Mouse (Mus musculus): ENCODE measurements around the gene Lsm4. TPM values are rescaled to one million over a fixed set of nuclear protein-coding genes. Genes with fewer than 3 reads are reported as not detected.
A peak's percentile ranks its signal among the peaks of the same experiment; 100 is the strongest.

The Lsm4 gene
- polyA plus RNA-seq, 1 experiment from 2014 or later = 214 TPM

GRCm38 (mm10) chr8:70684291-70684690 lies 11.2 kb downstream of the Lsm4 start:
- Histone ChIP-seq H3K9me3 (no peaks in the 10 kb centered on the region), H3K4me3 (no peak overlapping the region), H3K27ac (replicated peaks) (0 out of 2 replicates have a peak overlapping the region, but pooled peaks have one; percentile 5), H3K4me1 (replicated peaks) (peaks cover 13% of the 10 kb centered on the region), H3K9ac (peak overlapping the region; percentile 50), H3K27me3 (no peaks in the 10 kb centered on the region), H3K4me2 (no peak overlapping the region), H3K36me3 (peaks cover 6% of the 10 kb centered on the region; the same call in 1 of the 2 replicates)
- 0 out of 2 replicates have a peak, but pooled peaks have one; percentile 23 for ATAC-seq (ENCODE audit: low read depth)
- WGBS = 35% methylated on average over 7 of the region's 7 CpGs

- no peak overlapping the region for H3K9ac ChIP-seq
- no peak overlapping the region for H3K27ac ChIP-seq (replicated peaks)
- peaks cover 28% of the 10 kb centered on the region for H3K4me1 ChIP-seq (replicated peaks)
- H3K4me2 ChIP-seq = no peak overlapping the region
- H3K27me3 ChIP-seq = no peaks in the 10 kb centered on the region
- no peaks in the 10 kb centered on the region for H3K9me3 ChIP-seq
- no peaks in the 10 kb centered on the region for H3K36me3 ChIP-seq
- 82% methylated on average over 8 of the region's 8 CpGs for WGBS
- H3K4me3 ChIP-seq = no peak overlapping the region
- ATAC-seq (ENCODE audit: low read depth) = no peak
These were observed 14.5 kb downstream of the Lsm4 start for GRCm38 (mm10) chr8:70687576-70687975.

GRCm38 (mm10) chr8:70688136-70688535 lies 15.1 kb downstream of the Lsm4 start:
- Histone ChIP-seq H3K27me3 (no peaks in the 10 kb centered on the region), H3K36me3 (no peaks in the 10 kb centered on the region), H3K27ac (replicated peaks) (no peak overlapping the region), H3K4me1 (replicated peaks) (peaks cover 29% of the 10 kb centered on the region), H3K4me2 (no peak overlapping the region), H3K9ac (no peak overlapping the region), H3K9me3 (no peaks in the 10 kb centered on the region), H3K4me3 (no peak overlapping the region)
- ATAC-seq (ENCODE audit: low read depth) = no peak
- WGBS = 90% methylated on average over 3 of the region's 3 CpGs

- no peaks in the 10 kb centered on the region for H3K27me3 ChIP-seq
- 68% methylated on average over 5 of the region's 5 CpGs for WGBS
- no peaks in the 10 kb centered on the region for H3K36me3 ChIP-seq
- ATAC-seq (ENCODE audit: low read depth) = no peak
- H3K9ac ChIP-seq = no peak overlapping the region
- 0 out of 2 replicates have a peak overlapping the region, but pooled peaks have one; percentile 38 for H3K27ac ChIP-seq (replicated peaks)
- H3K4me1 ChIP-seq (replicated peaks) = peaks cover 23% of the 10 kb centered on the region
- H3K9me3 ChIP-seq = no peaks in the 10 kb centered on the region
- no peak overlapping the region for H3K4me3 ChIP-seq
- H3K4me2 ChIP-seq = no peak overlapping the region
These were observed 16.9 kb downstream of the Lsm4 start for GRCm38 (mm10) chr8:70689892-70690390.

- Histone ChIP-seq H3K27me3 (no peaks in the 10 kb centered on the region), H3K4me3 (peak overlapping the region; percentile 35), H3K9ac (peak overlapping the region; percentile 58), H3K4me1 (replicated peaks) (peaks cover 36% of the 10 kb centered on the region), H3K36me3 (no peaks in the 10 kb centered on the region), H3K4me2 (peak overlapping the region; percentile 57), H3K27ac (replicated peaks) (peak overlapping the region; percentile 74), H3K9me3 (no peaks in the 10 kb centered on the region)
- ATAC-seq (ENCODE audit: low read depth) = 0 out of 2 replicates have a peak, but pooled peaks have one; percentile 0
- 55% methylated on average over 4 of the region's 4 CpGs for WGBS
These were observed 18.2 kb downstream of the Lsm4 start for GRCm38 (mm10) chr8:70691230-70691629.

- 2% methylated on average over 20 of the region's 20 CpGs for WGBS
- Histone ChIP-seq H3K4me1 (replicated peaks) (peaks cover 42% of the 10 kb centered on the region), H3K4me2 (peak overlapping the region; percentile 57), H3K9me3 (no peaks in the 10 kb centered on the region), H3K27ac (replicated peaks) (peak overlapping the region; percentile 74), H3K4me3 (peak overlapping the region; percentile 35), H3K36me3 (no peaks in the 10 kb centered on the region), H3K9ac (peak overlapping the region; percentile 58), H3K27me3 (no peaks in the 10 kb centered on the region)
- ATAC-seq (ENCODE audit: low read depth) = peak; percentile 47; the same call in 1 of the 2 replicates
These were observed 18.7 kb downstream of the Lsm4 start for GRCm38 (mm10) chr8:70691727-70692231.

- no peaks in the 10 kb centered on the region for H3K36me3 ChIP-seq
- no peaks in the 10 kb centered on the region for H3K9me3 ChIP-seq
- no peak for ATAC-seq (ENCODE audit: low read depth)
- H3K4me1 ChIP-seq (replicated peaks) = peaks cover 57% of the 10 kb centered on the region
- H3K27me3 ChIP-seq = no peaks in the 10 kb centered on the region
- no peak overlapping the region for H3K4me2 ChIP-seq
- 83% methylated on average over 5 of the region's 5 CpGs for WGBS
- no peak overlapping the region for H3K27ac ChIP-seq (replicated peaks)
- H3K4me3 ChIP-seq = no peak overlapping the region
- no peak overlapping the region for H3K9ac ChIP-seq
These were observed 20.6 kb downstream of the Lsm4 start for GRCm38 (mm10) chr8:70693636-70694035.

- H3K36me3 ChIP-seq = no peaks in the 10 kb centered on the region
- H3K4me3 ChIP-seq = no peak overlapping the region
- H3K9ac ChIP-seq = no peak overlapping the region
- H3K27ac ChIP-seq (replicated peaks) = peak overlapping the region; percentile 99
- H3K27me3 ChIP-seq = no peaks in the 10 kb centered on the region
- WGBS = 27% methylated on average over 32 of the region's 32 CpGs
- no peak for ATAC-seq (ENCODE audit: low read depth)
- H3K9me3 ChIP-seq = no peaks in the 10 kb centered on the region
- peaks cover 51% of the 10 kb centered on the region for H3K4me1 ChIP-seq (replicated peaks)
- H3K4me2 ChIP-seq = peak overlapping the region; percentile 16; the same call in 1 of the 2 replicates
These were observed 22.4 kb downstream of the Lsm4 start for GRCm38 (mm10) chr8:70695318-70696018.

GRCm38 (mm10) chr8:70696019-70696885 lies 23.2 kb downstream of the Lsm4 start:
- 4% methylated on average over 31 of the region's 31 CpGs for WGBS
- no peak for ATAC-seq (ENCODE audit: low read depth)
- Histone ChIP-seq H3K4me3 (peak overlapping the region; percentile 23), H3K9ac (peak overlapping the region; percentile 62), H3K4me1 (replicated peaks) (peaks cover 55% of the 10 kb centered on the region), H3K9me3 (no peaks in the 10 kb centered on the region), H3K27me3 (no peaks in the 10 kb centered on the region), H3K36me3 (no peaks in the 10 kb centered on the region), H3K4me2 (peak overlapping the region; percentile 60), H3K27ac (replicated peaks) (peak overlapping the region; percentile 99)

- peak overlapping the region; percentile 62 for H3K9ac ChIP-seq
- ATAC-seq (ENCODE audit: low read depth) = no peak
- H3K36me3 ChIP-seq = 0 out of 2 replicates have a peak, but pooled peaks cover under 1% of the 10 kb centered on the region
- H3K4me2 ChIP-seq = peak overlapping the region; percentile 60
- H3K27me3 ChIP-seq = no peaks in the 10 kb centered on the region
- peak overlapping the region; percentile 99 for H3K27ac ChIP-seq (replicated peaks)
- 37% methylated on average over 4 of the region's 4 CpGs for WGBS
- H3K4me1 ChIP-seq (replicated peaks) = peaks cover 55% of the 10 kb centered on the region
- peak overlapping the region; percentile 23 for H3K4me3 ChIP-seq
- H3K9me3 ChIP-seq = no peaks in the 10 kb centered on the region
These were observed 23.9 kb downstream of the Lsm4 start for GRCm38 (mm10) chr8:70696946-70697345.

GRCm38 (mm10) chr8:70697366-70698250 lies 24.6 kb downstream of the Lsm4 start:
- Histone ChIP-seq H3K9ac (peak overlapping the region; percentile 66), H3K4me1 (replicated peaks) (peaks cover 55% of the 10 kb centered on the region), H3K9me3 (no peaks in the 10 kb centered on the region), H3K27me3 (no peaks in the 10 kb centered on the region), H3K27ac (replicated peaks) (peak overlapping the region; percentile 99), H3K4me3 (peak overlapping the region; percentile 97), H3K36me3 (0 out of 2 replicates have a peak, but pooled peaks cover 7% of the 10 kb centered on the region), H3K4me2 (peak overlapping the region; percentile 60)
- no peak for ATAC-seq (ENCODE audit: low read depth)
- WGBS = 76% methylated on average over 12 of the region's 12 CpGs
